Mouse (Mus musculus) embryonic fibroblast, embryonic 13.5 days (primary cell): Measurements from ENCODE around the gene Parg. TPM values are rescaled to one million over a fixed set of nuclear protein-coding genes. Genes with fewer than 3 reads are reported as not detected.

Source experiments
- H3K27ac ChIP-seq: 2 replicates; pipeline ENCODE4 v1.5.1; 2012; ENCODE audit warnings: low read length, control low read depth, inconsistent platforms; ENCODE audit not compliant: insufficient read depth
- H3K4me1 ChIP-seq: 2 replicates; pipeline ENCODE4 v1.6.1; 2011; ENCODE audit warnings: low read length; ENCODE audit not compliant: control insufficient read depth, insufficient read depth
- H3K4me3 ChIP-seq: 2 replicates; pipeline ENCODE4 v1.5.1; 2011; ENCODE audit warnings: mild to moderate bottlenecking, control low read depth, low read length; ENCODE audit not compliant: insufficient read depth
- CTCF ChIP-seq: IDR thresholded peaks from 2 replicates; pipeline ENCODE4 v1.5.1; 2011; ENCODE audit warnings: mild to moderate bottlenecking, control low read depth, low read length, moderate library complexity, borderline replicate concordance; ENCODE audit not compliant: insufficient read depth
- POLR2A ChIP-seq: IDR thresholded peaks from 2 replicates; pipeline ENCODE4 v1.6.1; 2011; ENCODE audit warnings: low read depth, mild to moderate bottlenecking, control low read depth, low read length, moderate library complexity
- polyA plus RNA-seq: library from polyadenylated mRNA; stranded (reverse); fragments of >200 nt; gene quantifications from 2 replicates; pipeline ENCODE4 v1.2.4, GENCODE M21; 2011; ENCODE audit warnings: low read depth; ENCODE audit not compliant: missing spikeins, insufficient read length

Gene Parg
- polyA plus RNA-seq, 1 experiment = 64.2 TPM

DNA sequence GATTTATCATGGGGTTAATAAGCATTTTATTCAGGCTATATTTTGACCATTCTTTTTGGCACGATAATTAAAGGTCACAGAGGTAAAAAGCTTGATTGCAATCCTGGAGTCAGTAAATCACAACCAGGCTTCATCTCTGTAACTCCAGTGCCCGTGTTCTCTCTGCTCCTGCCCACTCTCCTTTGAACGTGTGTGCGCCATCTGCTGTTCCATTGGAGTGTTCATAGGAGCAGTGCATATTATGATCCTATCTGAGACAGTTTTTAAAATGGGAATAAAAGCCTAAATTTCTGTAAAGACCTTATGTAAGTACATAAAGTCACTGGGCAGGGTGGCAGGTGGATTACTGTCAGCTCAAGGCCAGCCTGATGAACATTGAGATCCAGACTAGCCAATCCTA, 40.7 kb downstream of the Parg start:
- Histone ChIP-seq H3K27ac (no peak overlapping the region), H3K4me3 (no peak overlapping the region), H3K4me1 (no peaks in the 10 kb centered on the region)
- TF ChIP-seq POLR2A (no peak), CTCF (peak; percentile 33; the same call in 1 of the 2 replicates)

- TF ChIP-seq CTCF = no peak
- no peak for TF ChIP-seq POLR2A
- no peaks in the 10 kb centered on the region for H3K4me1 ChIP-seq
- no peak overlapping the region for H3K4me3 ChIP-seq
- no peak overlapping the region for H3K27ac ChIP-seq
Measured at GRCm38 (mm10) chr14:32246019-32246418, 44.3 kb downstream of the Parg start.

DNA sequence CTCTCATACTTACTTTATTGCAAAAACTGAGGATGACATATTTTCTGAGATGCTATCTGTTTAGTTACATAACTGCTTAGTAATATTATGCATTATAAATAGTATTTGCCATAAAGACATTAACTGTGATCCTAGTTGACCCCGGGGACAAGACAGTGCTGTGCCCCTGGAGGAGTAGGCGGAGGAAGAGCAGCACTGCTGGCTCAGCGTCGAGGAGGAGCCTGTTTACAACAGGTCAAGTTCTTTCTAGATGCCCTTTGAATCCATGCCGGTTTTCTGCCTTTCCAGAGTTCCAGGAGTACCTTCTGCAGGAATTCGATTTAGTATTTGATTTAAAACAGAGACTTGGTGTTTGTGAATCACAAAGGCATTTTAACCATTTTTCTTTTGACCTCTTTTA, 47.9 kb downstream of the Parg start:
- Histone ChIP-seq H3K27ac (no peak overlapping the region), H3K4me1 (no peaks in the 10 kb centered on the region), H3K4me3 (no peak overlapping the region)
- TF ChIP-seq CTCF (no peak), POLR2A (no peak)

DNA sequence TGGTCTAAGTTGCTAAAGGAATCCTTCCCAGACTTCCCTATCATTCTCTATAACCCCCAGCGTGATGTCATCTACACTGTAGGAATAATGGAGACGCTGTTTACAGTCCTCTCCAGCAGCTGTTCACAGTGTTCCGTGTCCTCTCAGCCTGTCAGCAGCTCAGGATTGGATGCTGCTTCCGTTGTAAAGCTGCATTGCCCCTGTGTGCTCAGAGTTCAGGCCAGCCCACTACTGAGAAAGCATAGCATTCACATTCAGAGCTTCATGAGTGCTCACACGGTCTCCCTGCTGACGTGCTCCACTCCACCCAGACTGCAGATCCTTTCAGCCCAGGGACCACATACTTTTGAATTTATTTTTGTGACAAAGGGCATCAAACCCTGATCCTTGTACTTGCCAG, 59.1 kb downstream of the Parg start:
- H3K27ac ChIP-seq = no peak overlapping the region
- no peak overlapping the region for H3K4me3 ChIP-seq
- TF ChIP-seq CTCF (no peak), POLR2A (no peak)
- H3K4me1 ChIP-seq = no peaks in the 10 kb centered on the region

DNA sequence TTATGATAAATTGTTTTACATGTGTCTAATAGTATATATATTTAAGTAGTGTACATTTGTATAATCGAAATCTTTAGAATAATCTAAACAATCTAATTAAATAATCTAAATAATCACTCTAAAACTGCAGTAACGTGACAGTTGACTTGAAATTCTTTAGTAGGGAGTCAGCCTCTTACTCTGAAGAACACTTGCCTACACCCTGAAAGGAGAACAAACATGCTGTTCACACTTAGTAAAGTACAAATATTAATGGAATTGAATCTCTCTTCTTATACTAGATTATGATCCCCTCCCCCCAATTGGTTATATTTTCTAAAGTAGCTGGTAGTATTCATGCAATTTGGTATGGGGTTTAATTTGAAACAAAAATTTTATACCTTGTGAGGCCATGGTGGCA, 60.0 kb downstream of the Parg start:
- TF ChIP-seq POLR2A (no peak), CTCF (no peak)
- Histone ChIP-seq H3K27ac (no peak overlapping the region), H3K4me1 (no peaks in the 10 kb centered on the region), H3K4me3 (no peak overlapping the region)

GRCm38 (mm10) chr14:32268999-32269398, 67.2 kb downstream of the Parg start:
- H3K4me1 ChIP-seq = no peaks in the 10 kb centered on the region
- H3K27ac ChIP-seq = no peak overlapping the region
- TF ChIP-seq POLR2A = no peak
- no peak for TF ChIP-seq CTCF
- no peak overlapping the region for H3K4me3 ChIP-seq

- Histone ChIP-seq H3K4me1 (no peaks in the 10 kb centered on the region), H3K4me3 (no peak overlapping the region), H3K27ac (no peak overlapping the region)
- TF ChIP-seq CTCF (0 out of 2 replicates have a peak, but pooled peaks have one; percentile 12), POLR2A (no peak)
Measured at GRCm38 (mm10) chr14:32269589-32269988, 67.8 kb downstream of the Parg start.

GRCm38 (mm10) chr14:32301622-32302021, 99.9 kb downstream of the Parg start:
- Histone ChIP-seq H3K27ac (no peak overlapping the region), H3K4me3 (no peak overlapping the region), H3K4me1 (peaks cover 10% of the 10 kb centered on the region)
- TF ChIP-seq POLR2A (no peak), CTCF (no peak)

DNA sequence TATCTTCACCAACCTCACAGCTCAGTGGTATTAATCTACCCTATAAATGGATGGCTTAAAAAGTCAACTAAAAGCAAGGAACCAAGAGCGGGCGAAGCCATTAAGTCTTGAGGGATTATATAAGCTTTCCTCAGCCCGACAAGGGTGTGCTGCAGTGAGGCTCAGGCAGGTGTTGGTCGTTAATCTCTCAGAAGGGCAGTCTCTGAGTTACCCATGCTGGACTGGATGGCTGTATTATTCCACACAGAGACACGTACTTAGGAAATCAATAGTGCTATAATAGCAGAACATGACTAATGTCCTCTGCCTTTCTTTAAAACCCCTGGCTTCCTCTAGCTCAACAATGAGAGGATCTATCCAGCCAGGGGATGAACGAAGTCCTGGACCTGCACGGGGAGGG, 100.7 kb downstream of the Parg start:
- Histone ChIP-seq H3K4me1 (peaks cover 10% of the 10 kb centered on the region), H3K27ac (no peak overlapping the region), H3K4me3 (no peak overlapping the region)
- TF ChIP-seq CTCF (no peak), POLR2A (no peak)

GRCm38 (mm10) chr14:32304921-32305320, 103.2 kb downstream of the Parg start:
- no peak for TF ChIP-seq POLR2A
- TF ChIP-seq CTCF = no peak
- Histone ChIP-seq H3K4me1 (peaks cover 10% of the 10 kb centered on the region), H3K27ac (no peak overlapping the region), H3K4me3 (no peak overlapping the region)

- Histone ChIP-seq H3K4me1 (peaks cover 6% of the 10 kb centered on the region), H3K4me3 (no peak overlapping the region)
- TF ChIP-seq CTCF (peak; percentile 33; the same call in 1 of the 2 replicates), POLR2A (no peak)
Measured at GRCm38 (mm10) chr14:32309876-32310275, 108.1 kb downstream of the Parg start.

More at GRCm38 (mm10) chr14:32309876-32310275, 108.1 kb downstream of the Parg start:
- no peak overlapping the region for H3K27ac ChIP-seq
